Mouse (Mus musculus) monocyte, adult 2 months (primary cell): ENCODE results near the gene Ccr10.
"Not testable (repeated sequence)": the region's sequence is repeated elsewhere in the genome, so short reads cannot be mapped to it uniquely, and the experiment has no call there.

Experiments used
- DNase-seq, 2 experiments: peaks; one replicate each; pipeline ENCODE4 v3.0.0; 2022; ENCODE audit warnings: low spot score in 2 of 2, low read depth in 1 of 2

Gene Ccr10

DNA sequence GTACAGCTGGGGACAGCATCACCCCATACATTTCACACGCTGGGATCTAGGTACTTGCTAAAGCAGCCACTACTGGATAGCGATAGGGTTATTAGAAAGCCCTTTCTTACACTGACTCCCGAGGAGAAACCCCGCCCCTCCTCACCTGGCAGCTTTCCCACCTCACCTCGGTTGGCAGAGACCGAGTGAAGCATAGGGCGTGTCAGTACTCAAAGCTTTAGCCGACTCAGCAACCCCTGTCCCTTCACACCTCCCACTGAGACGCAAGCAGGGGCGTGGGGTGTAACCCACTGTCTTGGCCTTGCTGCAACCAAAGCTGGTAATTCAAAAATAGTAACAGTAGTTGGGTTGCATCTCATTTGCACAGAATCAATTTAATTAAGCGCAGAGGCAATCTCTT is 2.1 kb downstream of the Ccr10 start:
- no peak for DNase-seq

DNA sequence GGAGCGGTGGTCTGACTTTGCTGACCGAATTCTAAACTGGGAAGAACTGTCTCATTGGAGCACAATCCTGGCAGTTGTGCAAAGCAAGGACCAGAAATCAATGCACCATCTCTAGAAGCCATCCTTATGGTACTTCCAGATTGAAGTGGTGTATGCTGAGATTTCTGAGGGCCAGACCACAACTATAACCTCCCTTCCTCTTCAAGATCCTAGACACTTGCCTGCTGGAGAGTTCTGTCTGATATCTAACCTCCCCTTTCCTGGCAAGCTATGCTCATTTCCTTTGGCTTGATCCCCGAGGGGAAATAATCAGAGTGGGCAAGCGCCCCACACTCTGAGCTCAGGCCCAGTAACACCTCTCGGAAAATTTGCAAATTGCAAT is 2.8 kb downstream of the Ccr10 start:
- DNase-seq: no peak

DNA sequence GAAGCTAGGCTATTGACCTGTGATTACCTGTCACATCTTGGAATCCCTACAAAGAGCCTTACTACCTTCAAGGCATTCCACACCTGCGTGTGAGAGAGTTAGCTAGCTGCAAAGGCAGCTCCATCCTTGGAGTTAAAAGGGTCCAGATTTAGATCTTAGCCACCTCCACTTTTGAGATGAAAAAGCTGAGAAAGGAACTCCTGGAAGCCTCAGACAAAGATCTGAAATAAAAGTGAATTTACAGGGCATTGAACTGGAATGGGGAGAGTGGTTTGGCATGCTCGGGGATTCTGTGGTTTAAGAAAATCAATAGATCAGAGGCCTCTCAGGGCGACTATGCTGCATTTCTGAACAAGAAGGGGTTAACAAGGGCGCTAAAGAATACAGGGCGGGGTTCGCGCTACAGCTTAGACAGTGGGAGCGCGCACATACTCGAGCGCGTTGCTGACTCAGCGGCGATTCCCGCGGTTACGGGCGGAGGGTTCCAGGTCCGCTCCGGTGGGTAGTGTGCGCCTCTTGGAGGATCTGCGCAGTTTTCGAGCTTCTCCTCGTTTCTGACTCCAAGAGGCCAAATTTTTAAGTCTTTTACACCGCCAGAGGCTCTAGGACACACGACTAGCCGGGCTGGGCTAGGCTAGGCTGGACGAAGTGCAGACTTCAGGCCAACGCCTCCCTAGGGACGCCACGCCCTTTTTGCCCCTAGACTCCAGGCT is 3.4 kb downstream of the Ccr10 start:
- peak in 1 of 2 experiments; percentile 27 for DNase-seq

DNA sequence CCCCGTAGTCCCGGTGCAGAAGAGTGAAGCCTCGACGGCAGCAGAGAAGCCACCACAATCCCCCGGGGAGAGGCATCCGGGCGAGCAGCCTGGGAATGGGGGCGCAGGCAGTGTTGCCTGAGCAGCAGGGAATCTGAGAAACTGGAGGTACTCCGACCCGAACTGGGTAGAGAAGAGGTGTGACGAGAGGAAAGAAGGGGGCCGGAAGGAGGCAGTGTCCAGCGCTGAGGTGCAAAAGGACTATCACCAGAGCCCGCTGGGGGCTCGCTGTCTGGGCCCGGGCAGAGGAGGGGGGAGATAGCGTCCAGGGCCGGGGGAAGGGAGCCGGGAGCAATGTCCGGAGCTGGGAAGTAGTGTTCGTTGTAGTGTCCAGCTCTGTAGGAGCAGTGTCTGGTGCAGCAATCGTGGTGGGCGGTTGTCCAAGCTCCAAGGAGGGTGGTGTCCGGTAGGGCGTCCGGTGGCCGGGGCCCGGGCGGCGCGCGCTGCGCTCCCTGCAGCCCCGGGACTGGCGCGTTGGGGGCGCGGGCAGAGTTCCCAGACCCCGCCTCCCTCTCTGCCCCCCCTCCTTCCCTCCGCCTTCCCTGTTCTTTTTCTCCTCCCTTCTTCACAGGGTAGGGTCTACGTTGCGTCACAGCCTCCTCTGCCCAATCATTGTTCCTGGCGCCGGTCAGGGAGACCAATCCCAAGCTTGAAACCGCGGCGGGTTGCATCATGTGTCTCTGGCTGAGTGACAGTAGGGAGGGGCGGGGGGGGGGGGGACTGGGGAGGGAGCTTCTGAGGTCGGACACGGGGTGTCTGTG is 4.2 kb downstream of the Ccr10 start, which contains the start of gene Plekhh3:
Plekhh3 (minus strand) TSS at position 541 of the 800 bp plus-strand sequence.
- DNase-seq: peak; percentile 80 to 83

DNA sequence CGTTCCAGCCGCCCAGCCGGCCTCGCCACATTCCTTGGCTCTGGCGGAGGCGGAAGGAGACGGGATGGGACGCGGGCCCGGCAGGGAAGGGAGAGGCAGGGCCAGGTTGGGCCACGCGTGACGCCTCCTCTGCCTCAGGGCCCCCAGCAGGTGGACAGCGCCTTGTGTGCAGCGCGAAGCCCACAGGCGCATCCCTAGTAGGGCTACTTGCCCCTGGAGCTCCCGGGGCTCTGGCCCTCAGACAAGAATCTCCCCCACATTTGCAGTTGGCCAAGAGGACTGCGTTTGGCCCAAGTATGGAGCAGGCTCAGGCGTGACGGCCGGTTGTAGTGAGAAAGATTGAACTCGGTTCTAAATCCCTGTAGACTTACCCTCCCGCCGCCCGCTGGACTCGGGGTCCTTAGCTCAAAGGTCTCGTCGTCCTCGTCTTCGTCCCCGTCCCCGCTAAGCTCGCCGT is 4.9 kb downstream of the Ccr10 start, which contains the start of gene Cntnap1:
Cntnap1 (plus strand) TSS at position 170 of the 457 bp plus-strand sequence.
- DNase-seq: no peak

DNA sequence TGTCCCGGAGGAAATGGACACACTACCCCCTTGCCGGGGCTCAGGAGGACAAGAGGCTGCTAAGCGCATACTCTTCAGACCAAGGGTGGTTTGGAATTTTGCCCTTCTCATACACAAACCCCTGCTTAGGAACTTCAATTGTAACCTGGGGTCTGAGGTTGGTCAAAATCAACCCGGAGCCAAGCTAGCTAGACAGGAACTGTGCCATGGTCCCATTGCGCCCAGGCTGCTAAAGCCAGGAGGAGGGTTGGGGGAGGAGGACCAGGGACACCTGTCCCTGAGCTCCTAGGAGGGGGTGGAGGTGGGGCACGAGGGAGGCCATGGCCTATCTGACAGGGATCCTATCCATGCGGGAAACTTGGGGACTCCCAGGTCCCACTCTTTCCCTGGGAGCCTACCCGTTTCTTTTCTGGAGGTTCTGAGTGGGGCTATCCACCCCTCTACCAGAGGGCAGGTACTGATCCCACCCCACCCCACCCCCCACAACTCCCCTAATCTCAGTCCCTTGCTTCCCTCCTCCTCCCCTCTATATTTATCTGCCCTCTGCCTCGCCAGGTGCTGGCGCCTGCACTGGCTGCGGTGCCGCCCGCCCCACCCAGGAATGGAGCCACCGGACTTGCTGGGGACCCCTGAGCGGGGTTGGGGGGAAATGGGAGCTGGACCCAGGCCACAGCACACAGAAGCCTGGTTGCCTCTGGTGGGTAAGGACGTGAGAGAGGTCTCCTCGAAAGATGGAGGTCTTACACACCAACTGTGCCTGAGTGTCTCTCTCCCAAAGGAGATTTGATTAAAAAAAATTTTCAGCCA is 5.7 kb downstream of the Ccr10 start:
- DNase-seq: no peak

DNA sequence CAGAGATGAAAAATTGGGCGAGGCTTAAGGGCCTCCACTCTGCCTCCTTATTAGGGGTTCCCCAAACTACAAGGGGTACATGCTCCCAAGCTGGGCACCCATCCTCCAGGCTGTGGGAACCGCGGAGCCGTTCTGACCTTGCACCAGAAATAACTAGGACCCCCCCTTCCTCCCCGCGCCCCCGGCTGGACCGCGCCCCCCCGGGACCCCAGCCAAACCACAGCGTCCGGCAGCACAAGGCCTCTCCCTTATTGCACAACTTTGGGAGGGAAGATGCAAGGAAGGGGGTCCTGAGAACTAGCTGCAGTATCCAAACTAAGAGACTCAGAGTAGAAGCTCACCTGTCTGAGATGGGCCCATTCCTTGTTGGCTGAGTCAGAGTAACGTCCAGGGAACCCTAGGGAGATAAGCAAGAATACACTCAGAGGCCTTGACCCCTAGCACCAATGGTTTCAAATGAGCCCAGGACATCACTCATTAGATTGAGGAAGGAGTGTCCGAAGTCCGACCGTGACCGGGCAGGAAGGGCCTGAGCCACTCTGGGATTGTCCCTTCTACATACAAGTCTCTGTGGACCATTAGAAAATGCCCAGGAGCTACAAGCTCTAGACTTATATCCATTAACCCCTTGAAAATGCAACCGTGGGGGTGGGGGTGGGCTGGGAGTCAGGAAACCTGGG is 6.8 kb downstream of the Ccr10 start:
- no peak for DNase-seq

DNA sequence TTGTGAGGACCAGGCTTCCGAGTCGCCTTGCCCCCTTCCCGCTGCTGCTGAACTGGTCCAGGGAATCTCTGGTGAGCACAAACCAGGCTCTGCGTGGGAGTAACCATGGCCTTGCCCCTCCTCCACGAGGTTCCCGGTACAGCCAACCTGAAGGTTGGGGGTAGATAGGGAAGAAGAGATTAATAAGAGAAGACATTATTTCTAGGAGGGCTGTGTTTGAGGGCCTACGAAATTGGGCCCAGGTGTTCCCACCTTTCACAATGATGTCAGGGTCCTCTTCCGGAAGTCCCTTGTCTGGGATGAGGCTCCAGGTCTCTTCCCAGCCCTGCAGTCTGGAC is 7.3 kb downstream of the Ccr10 start:
- no peak for DNase-seq

DNA sequence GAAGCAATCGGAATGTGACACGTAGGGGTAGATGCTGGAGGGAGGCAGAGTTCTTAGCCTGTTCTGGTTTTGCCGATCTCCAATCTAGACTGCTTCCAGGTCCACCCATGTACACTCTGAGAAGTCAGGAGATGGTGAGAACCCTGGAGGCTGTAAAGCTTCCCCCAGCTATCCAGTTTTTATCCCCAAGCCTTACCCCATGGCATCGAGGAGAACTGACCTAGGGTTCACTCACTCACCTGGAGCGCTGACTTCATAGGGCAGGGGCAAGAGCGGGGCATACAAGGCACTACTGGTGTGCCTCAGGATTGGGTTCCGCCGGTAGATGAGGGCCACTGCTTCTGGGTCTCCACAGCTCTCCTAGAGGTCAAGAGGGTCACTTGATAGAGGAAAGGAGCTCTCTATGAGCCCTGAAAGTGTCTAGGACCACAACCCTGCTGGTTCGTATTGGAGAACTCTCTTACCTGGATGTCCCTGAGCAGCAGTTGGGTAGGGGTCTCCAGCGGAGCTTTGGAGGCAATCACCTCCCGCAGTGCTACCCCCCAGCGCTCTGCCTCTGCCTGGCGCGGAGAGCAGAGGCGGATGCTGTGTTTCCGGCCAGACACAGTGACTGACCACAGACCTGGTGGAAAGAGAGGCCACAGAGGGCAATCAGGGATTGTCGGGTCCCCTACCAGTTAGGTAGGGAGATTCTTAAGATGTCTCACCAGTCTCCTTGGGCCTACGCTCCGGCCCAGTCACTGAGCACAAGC is 7.9 kb downstream of the Ccr10 start:
- no peak for DNase-seq

DNA sequence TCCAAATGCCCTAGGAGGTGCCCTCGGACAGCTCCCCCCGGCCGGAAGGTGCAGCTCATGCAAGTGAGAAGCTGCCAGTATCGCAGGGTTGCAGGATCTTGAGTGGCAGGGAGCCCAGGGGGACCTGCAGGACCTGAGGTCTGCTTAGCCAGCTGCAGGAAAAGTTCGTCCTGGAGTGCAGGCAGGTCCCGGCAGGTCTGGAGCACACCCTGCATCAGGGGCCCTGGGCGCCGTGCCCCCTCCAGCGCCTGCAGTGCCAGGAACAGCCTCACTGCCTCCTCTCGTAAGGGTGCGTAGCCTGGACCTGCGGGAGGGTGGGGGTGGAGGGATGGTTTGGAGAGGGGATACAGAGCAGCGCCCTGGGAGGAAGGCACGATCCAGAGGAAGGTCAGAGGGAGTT is 8.9 kb downstream of the Ccr10 start:
- DNase-seq: no peak

DNA sequence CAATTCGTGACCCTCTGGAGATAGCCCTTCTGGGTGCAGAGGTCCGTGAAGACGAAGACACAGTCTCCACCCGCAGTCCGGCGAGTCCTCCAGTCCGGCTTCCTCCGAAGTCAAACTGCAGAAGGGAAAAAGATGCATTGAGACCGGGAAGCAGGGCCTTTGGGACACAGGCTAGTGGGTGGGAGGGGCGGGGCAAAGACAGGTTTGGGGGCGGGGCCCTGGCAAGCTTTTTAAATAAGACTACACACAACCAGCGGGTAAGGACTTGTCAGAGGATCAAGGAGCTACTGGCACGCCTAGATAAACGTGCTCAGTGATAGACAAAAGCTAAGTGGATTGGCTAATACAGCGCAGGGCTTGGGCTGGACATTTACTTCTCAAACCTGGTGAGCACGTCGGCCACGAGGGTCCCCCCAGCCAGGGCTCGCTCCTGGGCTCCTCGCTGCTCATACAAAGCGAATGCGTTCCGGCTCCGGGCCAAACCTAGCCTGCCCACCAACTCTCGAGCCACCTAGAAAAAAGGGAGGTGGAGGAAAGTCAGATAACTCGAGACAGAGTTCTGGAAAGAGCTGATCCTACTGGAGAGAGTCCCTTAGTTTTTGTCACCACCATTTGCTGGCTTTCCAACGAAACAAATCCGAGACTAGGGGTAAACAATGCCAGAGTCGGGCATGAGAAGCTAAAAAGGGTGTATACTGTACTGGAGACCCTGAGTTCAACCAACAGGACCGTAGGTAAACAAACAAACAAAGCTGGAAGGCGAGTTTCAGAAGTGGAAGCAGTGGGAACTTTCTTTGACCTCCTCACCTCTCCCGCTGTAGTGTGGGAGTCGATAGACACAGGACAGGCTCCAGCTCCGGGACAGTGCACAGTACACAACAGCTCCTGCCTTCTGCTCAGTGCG is 10.3 kb downstream of the Ccr10 start:
- DNase-seq: no peak

DNA sequence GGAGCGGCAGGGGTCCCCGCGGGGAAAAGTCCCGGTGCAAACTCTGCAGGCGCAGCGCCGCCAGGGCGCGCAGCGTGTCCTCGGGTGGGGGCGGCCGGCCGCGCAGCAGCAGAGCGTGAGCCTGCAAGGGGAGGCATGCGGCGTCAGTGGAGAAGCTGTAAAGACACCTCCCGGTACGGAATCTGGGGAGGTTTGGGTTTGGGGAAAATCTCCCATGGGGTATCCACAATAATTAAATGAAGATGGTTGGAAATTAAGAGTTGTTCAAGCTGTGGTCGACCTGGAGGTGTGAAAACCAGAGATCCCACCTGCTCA is 10.9 kb downstream of the Ccr10 start:
- DNase-seq: no peak

DNA sequence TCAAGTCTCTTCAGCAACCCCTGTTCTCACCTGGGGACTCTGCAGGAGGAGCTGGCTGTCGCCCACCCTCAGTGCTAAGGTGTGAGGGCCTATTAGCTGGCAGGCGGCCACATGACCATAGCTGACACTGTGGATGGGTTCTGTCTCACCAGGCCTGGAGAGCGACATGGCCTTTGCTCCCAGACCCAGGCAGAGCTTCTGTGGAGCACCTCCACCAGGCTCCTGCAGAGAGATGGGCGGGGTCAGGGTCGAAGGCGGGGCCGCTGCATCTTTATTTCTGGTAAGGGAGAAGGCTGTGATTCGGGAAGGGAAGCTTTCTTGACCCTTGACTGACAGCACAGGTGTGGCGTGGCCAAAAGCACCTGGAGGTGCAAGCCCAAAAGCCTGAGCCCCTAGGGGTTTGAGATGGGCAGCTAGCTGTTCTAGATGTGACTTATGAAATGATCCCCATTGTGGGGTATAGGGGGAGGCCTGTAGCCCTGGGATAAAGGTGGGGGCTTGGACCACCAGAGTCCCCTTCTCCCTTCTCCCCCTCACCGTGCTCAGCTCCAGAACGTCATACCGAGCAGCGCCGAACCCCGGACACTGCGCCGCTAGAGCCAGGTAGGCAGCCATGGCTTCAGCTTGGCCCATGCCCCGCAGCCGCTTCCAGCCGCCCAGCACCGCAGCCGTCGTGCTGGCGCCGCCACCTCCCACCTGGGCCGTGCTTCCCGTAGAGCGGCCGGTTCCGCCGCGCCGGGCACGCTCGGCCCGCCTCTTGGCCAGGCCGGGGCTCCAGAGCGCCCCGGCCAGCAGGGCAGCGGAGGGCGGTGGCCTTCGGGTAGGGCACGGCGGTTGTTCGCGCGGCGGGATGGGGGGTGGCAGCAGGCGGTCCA is 11.5 kb downstream of the Ccr10 start:
- no peak for DNase-seq

DNA sequence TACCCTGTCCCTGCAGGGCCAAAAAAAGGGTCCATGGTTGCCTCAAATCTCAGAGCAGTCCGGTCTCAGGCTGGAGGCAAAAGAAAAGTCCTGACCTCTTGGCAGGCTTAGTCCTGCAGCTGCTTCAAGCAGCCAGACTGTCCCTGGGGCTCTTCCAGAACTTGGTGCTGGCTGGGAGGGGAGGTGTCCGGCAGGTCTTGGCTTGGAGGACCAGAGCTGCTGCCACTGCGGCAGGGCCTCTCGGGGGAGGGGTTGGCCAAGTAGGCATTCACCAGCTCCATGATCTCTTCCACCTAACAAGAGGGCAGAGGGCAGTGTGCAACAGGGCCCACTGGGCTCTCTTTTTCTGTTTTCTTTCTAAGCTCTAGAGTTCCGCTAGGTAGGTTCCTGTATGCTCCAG is 12.5 kb downstream of the Ccr10 start:
- no peak for DNase-seq

DNA sequence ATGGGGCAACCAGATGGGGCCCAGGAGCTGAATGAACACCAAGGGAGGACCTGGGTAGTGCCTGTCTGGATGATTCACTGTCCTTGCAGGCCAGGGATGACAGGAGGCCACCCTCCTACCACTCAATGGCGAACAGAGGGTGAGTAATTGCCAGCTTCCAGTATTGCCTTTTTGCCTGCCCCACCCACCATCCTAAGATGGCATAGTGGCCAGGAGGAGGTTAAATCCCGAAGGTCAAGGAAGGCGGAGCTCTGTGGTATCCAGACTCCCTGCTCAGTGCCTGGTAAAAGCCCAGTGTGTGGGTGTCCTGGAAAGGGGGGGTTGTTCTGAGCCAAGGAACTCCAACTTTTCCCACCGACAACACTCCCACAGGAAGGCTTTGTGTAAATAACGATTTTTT is 12.9 kb downstream of the Ccr10 start:
- DNase-seq: no peak

DNA sequence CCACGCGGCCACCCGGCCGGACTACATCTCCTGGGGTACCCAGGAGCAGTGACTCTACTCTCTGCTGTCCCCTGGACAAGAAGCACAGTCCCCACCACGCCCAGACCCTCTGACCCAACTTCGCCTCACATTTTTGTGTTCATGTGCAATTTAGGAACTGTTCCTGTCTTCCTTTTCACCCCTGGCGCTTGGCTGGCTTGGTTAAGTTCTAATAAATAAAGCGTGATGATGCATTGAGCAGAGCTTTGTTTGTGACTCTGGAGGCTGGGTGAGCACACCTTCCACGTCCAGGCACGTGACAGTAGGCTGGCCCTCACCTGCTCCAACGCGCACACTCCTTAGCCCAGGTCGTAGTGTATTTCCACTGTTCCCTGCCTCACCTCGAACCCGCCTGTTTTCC is 13.7 kb downstream of the Ccr10 start:
- no peak for DNase-seq

DNA sequence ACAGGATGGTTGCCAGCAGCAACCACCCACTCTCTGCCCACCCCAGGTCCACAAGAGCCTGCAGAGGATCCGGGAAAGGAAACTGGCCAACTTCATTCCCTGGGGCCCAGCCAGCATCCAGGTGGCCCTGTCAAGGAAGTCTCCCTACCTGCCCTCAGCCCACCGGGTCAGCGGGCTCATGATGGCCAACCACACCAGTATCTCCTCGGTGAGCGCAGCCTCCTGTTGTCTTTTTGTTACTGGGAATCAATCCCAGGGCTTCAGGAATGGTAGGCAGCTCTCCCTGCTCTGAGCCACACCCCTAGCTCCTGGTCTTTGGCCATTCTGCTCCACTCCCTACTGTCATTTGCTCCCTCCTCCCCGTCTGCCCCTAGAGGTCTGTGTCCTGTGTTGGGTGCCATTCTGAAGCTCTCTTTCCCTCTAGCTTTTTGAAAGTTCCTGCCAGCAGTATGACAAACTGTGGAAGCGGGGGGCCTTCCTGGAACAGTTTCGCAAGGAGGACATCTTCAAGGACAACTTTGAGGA is 14.2 kb downstream of the Ccr10 start:
- DNase-seq: not testable (repeated sequence)

DNA sequence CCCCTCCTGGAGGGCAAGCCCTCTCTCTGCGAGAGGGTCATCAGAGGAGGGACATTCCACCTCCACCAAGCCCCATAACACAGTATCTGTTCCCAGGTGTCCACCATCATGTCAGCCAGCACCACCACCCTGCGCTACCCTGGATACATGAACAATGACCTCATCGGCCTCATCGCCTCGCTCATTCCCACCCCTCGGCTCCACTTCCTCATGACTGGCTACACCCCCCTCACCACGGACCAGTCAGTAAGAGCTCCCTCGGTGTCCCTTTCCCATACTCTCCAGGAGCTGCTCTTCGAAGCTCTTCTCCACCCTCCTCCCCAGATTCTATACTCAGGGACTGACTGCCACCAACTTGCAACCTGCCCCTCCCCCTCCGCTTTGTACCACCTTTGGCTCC is 15.1 kb downstream of the Ccr10 start:
- not testable (repeated sequence) for DNase-seq
